Mouse (Mus musculus) gastrocnemius, adult 8-10 months (tissue): ENCODE measurements around the gene Ssbp1. TPM values are rescaled to one million over a fixed set of nuclear protein-coding genes. Genes with fewer than 3 reads are reported as not detected.
A peak's percentile ranks its signal among the peaks of the same experiment; 100 is the strongest.

Source experiments
- DNase-seq, 2 experiments: peaks; one replicate each; pipeline ENCODE4 v3.0.0; 2022; ENCODE audit warnings: low spot score in 2 of 2
- total RNA-seq, 4 experiments: library from RNA; stranded (reverse); gene quantifications; 2 replicates each; pipeline ENCODE4 v1.2.4; 2022

The Ssbp1 gene
- 10 to 100 TPM; 19.7 to 23.9 (median 21.7) TPM for total RNA-seq

DNA sequence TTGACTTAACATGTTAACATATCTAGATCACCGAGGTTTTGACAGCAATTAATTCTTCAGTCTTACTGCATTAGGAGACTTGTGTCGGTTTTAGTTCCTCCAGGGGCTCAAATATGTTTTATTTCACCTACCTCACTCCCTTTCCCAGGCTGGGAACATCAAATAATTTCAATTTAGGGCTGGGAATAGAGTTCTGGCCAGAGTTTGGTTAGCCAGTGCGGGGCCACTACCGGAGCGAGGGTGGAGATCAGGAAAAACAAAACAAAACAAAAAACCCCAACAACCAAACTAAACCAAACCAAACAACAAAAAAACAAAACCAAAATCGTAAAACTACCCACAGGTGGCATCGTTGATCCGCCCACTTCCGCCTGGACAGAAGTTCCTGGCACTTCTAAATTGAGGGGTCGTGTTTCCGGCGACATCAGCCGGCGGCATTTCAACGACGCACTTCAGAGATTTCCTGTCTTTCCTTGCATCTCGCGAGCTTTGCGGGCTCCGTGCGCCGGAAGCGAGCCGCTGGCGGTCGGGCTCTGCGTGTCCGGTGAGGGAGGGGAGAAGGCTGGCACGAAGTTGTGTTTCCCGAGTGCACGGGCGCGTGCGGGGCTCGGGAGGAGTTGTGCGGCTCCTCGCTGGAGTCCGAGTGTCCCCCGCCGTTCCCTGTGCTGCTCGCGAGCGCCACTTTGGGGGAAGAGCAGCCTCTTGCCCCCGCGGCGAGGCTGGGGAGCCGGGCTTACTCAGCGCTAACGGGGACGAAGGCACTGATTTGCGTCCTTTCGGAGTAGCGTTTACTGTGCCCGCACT lies at the start of gene Ssbp1:
Gene Ssbp1, plus strand, starts transcription at position 437 of the 804 bp plus-strand sequence.
- DNase-seq, result peak; percentile 77 to 86

DNA sequence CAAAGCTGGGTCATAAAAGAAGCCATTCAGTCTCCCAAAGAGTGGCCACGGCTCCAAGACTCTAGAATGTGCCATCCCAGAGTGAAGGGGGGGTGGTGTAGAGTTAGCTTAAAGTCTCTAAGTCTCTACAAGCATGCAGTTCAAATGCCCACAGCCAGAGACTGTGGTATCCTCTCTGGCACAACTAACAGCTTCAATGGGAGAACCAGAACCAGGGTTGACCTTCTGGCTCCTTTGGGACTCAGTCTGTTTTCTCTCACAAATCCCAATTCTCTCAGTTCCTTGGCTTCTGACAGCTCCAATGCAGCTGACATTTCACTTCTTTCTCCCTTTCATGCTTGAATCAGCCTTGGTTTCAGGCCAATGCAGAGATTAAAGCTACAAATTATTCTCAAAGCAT lies 48.1 kb upstream of the Ssbp1 start:
- no peak for DNase-seq

GRCm38 (mm10) chr6:40423774-40424173 lies 47.4 kb upstream of the Ssbp1 start:
- DNase-seq, result no peak

GRCm38 (mm10) chr6:40427441-40427840 lies 43.7 kb upstream of the Ssbp1 start:
- DNase-seq, result no peak

DNA sequence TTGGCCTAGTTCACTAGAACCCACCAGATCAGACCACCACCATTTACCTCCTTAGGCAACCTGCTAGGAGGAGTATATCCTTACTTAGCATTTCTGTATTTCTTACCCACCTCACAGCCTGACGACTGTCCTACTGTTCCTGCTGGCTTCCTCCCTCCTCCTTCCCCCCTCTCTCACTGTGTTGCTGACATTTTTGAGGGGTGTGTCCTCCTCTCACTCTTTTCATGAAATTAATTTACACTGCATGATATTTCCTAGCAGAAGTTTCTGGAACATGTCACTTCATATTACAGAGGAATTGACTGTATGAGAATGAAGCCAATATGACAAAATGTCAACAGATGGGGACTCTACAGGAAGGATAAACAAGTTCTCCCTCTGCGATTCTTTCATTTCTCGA lies 42.5 kb upstream of the Ssbp1 start:
- no peak for DNase-seq

GRCm38 (mm10) chr6:40429521-40429931 lies 41.6 kb upstream of the Ssbp1 start:
- DNase-seq, result no peak

DNA sequence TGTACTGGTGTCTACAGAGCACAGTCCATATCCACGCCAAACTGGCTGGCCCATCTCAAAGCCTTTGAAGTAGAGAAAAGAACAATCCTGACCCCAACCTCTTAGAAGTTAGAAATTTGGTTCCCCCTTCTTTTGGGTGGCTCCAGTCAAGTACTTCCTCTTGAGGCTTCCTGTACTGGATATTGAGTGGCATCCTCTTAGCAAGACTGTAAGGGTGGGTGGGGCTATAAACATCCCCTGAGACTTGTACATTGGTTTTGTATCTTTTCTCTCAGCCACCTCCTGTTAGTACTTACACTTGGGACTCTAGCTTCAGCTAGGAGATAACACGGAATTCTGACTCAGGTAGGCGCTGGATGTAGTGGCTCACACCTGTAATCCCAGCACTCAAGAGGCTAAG lies 40.9 kb upstream of the Ssbp1 start:
- DNase-seq, result no peak

DNA sequence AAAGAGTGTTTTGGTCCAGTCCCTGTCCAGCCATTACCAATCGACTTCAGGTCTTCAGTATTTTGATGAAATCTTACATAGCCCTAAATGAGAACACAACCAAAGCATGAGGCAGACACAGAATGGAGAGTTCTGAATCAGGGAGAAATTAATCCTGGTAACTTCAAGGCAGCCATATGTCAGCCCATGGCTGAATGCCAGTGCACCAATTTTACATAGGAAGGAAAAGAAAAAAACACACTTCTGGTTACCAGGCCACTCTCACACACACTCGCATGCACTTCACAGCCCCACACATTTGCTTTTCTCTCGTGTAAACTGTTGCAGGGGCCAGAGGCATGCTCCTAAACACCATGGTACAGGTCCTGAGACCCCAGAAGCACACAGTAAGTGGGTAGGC lies 40.3 kb upstream of the Ssbp1 start:
- DNase-seq, result no peak

GRCm38 (mm10) chr6:40431356-40431755 lies 39.8 kb upstream of the Ssbp1 start:
- no peak for DNase-seq

DNA sequence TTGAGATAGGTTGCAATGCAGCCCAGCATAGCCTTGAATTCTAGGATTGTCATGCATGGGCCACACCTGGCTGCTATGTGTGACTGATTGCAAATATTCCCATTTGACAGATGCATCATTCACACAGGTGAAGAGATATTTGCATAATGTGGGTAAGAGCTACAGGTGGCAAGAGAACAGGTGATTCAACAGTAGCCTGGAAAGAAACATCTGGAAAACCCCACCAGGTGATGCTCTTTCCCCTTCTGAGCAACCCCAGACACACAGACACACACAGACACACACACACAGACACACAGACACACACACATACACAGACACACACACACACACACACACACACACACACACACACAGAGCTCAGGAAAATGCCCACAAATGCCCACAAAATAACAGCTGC lies 39.3 kb upstream of the Ssbp1 start:
- DNase-seq, result no peak

- no peak for DNase-seq
Measured at GRCm38 (mm10) chr6:40432346-40433275, 38.5 kb upstream of the Ssbp1 start.

GRCm38 (mm10) chr6:40434697-40435096 lies 36.5 kb upstream of the Ssbp1 start:
- DNase-seq, result no peak

DNA sequence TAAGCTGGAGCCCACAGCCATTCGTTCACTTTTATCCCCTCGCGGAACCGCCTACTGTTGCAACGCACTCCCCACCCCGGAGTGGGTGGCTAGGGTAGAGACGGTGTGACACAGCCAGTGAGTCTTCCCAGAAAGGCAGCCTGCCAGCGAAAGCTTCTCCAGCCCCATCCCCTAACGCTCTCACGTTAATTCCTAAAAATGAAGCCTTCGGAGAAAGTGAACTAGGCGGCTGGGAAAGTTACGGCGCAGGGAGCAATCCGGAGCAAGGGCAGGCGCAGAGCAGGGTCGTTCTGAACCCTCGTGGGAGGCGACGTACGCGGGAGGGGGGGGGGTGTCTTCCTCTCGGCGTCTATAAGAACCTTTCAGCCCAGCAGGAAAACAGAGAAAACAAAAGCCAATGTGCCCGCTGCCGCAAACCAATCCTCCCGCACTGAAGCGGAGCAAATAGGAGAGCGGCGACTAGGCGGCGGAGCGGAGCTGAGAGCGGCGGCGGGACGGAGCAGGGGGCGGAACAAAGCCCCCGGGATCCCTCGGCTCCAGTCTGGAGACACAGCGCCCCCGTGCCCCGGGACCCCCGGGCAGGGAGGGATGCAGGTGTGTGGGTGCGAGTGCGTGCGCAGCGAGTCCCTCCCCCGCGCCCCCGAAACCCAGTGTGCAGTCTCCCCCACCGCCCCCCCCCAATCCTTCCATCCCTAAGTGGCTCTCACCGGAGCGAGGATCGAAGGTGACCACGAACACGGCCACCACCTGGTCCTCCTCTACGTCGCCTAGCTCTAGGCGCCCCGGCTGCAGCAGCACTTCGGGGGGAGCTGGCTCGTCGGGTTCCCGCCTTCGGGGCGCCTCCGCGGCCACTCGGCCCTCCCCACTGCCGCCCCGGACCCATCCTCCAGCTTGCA lies 35.8 kb upstream of the Ssbp1 start:
- no peak for DNase-seq

GRCm38 (mm10) chr6:40436047-40436483 lies 35.1 kb upstream of the Ssbp1 start, which contains the start of gene E330009J07Rik:
TSS of gene E330009J07Rik (minus strand) at chr6:40436135.
- DNase-seq, result peak; percentile 29 to 52

- no peak for DNase-seq
Measured at GRCm38 (mm10) chr6:40438936-40439335, 32.2 kb upstream of the Ssbp1 start, which contains the start of gene Wee2. TSS of gene Wee2 (plus strand) at chr6:40439088.

DNA sequence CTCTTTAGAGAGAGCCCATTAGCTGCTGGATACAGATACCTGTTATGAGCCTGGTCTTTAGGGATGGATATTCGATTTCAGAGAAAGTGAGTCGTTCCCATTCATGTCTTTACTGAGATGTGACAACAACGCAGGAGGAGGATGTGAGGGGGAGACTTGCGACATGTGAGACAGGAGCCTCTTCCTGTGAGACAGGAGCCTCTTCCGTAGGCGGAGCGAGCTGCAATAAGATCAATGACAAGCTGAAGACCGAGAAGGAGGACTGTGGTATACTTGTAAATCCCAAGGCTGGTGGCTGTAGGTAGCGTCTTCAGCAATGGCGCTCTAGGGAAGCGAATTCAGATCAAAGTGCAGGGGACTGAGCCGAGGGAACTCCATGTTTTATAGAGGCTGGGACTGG lies 31.4 kb upstream of the Ssbp1 start:
- DNase-seq, result no peak

GRCm38 (mm10) chr6:40441276-40441675 lies 29.9 kb upstream of the Ssbp1 start:
- no peak for DNase-seq

DNA sequence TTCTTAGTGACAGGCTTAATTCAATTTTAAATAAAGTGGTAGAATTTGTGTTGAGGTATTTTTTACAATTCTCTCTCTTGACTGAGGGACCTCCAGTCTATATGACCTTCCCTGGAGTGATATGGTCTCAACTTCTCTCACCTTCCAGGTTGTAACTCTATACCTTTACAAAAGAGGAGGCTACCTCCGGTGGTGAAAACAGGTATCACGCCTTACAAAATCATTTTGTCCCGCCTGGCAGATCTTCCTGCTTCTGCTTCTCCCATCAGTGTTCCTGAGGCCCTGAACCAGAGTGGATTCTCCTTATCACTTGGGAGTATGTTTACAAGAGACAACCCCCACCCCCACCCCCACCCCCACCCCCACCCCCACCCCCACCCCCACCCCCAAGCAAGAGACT lies 29.4 kb upstream of the Ssbp1 start:
- DNase-seq, result no peak

DNA sequence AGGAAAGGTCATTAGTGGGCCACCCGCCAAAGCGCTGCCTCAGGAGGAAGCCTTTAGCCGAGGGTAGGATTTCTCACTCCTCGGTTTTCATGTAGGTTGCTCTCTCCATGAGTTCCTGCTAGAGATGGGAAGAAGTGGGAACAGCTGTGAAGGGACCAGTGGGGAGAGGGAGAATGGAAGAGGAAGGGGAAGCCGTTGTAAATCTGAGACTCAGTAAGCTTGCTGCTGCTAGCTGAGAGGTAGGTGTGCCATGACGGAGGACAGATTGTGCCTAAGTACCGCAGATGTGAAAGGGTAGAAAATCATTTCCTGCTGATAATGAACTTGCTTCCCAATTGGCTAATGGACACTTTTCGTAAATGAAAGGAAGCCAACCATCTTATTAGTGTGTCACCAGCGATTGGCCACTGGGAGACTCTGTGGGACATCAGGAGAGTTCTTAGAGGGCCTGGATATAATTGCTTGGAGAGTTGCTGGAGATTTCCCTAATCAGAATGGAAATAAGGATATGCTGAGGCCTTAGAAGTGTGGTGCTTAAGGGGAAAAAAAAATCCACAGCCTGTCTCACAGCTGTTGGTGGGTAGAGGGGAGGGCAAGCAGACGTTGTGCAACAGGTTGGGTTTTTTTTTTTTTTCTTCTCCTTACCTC lies 27.7 kb upstream of the Ssbp1 start:
- no peak for DNase-seq

DNA sequence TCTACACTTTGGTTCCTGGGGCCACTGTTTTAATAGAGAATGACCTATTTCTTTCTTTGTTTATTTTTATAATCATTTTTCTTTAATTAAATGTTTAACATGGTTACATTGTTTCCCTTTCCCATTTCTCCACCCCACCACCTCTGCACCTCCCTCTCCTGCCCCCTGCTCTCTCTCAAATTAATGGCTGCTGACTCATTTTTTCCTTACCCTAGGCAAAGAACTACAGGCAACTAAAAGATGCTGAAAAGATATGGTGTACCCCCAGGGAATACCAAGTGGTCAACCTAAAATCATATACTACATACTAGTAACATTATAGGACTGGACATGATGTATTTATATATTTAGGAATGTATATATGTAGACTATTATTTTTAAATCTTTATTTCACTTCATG lies 22.5 kb upstream of the Ssbp1 start:
- no peak for DNase-seq
